Mouse (Mus musculus): Measurements from ENCODE around the gene Ocm. TPM values are rescaled to one million over a fixed set of nuclear protein-coding genes. Genes with fewer than 3 reads are reported as not detected.

The Ocm gene
- polyA plus RNA-seq (2015; fragmentation: Nextera tagmentation; extraction: Ambion mirVana): 0.16 and 0.23 TPM in 2 replicates

DNA sequence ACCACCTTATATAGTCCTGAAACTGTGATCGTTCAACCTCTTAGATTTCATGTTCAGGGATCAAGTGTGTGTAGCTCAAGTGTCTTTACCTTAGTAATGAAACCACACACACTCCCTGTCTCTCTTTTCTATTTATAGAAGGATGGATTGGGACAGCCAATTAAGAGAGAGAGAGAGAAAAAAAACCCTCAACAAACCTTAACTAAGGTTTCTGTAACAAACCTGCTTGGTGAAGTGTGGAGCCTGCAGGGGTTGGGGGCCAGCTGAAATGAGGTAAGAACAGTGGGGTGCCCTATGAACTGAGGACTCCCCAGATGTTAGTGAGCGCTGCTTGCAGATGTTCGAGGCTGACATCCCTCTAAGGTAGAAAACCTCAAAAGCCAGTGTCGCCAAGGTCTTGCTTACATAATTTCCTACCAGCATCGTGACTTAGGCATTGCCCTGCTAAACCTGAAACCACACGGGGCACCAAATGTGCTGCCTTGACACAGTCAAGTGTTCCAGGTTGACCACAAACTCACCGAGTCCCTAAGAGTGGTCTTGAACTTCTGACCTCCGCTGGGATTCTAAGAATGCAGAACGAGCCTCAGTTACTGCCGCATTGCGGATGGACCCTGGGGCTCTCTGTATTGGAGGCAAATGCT lies at the start of gene Ocm:
TSS of gene Ocm (minus strand) at position 51 of the 644 bp plus-strand sequence.
- TF ChIP-seq EP300 (optimal IDR thresholded peaks at IDR 0.05): no peak
- TF ChIP-seq CTCF (IDR thresholded peaks at IDR 0.05; ENCODE audit: low read depth): no peak
- Histone ChIP-seq H3K27ac (replicated peaks) (no peak within 1 kb of the TSS), H3K4me2 (replicated peaks; ENCODE audit: low read depth) (no peak within 1 kb of the TSS), H3K4me1 (replicated peaks; ENCODE audit: control insufficient read depth, insufficient read depth) (no peaks in the 10 kb centered on the region), H3K36me3 (ENCODE audit: control insufficient read depth, insufficient read depth, low read length) (no peaks in the 10 kb centered on the region), H3K4me3 (ENCODE audit: low read depth, low read length) (no peak within 1 kb of the TSS), H3K9me3 (ENCODE audit: control insufficient read depth, low read length) (no peaks in the 10 kb centered on the region), H3K27me3 (ENCODE audit: control insufficient read depth, insufficient read depth, low read length) (no peaks in the 10 kb centered on the region), H3K9ac (ENCODE audit: low read length) (no peak within 1 kb of the TSS)
- DNase-seq (ENCODE audit: low spot score): no peak
- no peak for ATAC-seq (ENCODE audit: low FRiP score, low TSS enrichment)
- 66% methylated on average over 11 of the region's 11 CpGs for WGBS

DNA sequence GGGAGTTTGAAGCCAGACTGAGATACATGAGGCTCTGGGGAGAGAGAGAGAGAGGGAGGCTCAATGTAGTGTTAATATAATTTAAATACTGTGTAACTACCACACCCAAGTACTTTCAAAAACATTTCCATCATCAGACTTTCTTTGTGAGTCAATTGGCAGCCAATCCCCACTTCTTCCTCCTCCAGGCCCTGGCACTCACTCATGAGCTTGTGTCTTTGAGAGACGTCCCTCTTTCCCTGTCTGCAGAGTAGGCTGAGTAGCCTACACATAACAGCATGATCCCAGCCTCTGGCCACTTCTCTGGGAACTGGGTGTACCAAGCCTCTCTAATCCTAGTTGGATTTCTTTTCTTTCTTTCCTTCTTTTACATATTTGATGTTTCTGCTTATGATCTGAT lies 44.8 kb upstream of the Ocm start:
- H3K4me2 ChIP-seq (replicated peaks; ENCODE audit: low read depth): no peak overlapping the region
- ATAC-seq (ENCODE audit: low FRiP score, low TSS enrichment): no peak

DNA sequence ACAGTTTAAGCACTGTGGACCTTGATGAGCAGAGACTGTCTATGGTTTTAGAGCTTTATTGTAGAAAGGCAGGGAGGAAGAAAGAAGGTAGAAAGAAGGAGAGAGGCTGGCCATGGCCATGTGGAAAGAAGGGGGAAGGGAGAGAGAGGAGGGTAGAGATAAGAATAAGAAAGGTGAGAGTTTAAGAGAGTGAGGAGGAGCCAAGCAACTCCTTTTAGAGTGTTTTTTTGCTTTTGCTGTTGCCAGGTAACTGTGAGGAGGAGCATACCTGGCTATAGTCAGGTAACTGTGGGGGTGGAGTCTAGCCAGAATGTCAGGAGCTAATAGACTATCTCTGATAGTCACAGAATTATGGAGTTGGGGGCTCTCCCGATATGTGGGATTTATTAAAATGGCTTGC lies 43.6 kb upstream of the Ocm start:
- no peak overlapping the region for H3K4me3 ChIP-seq (ENCODE audit: low read depth, low read length)
- H3K27me3 ChIP-seq (ENCODE audit: control insufficient read depth, insufficient read depth, low read length): no peaks in the 10 kb centered on the region
- DNase-seq (ENCODE audit: low spot score) (no peak), ATAC-seq (ENCODE audit: low FRiP score, low TSS enrichment) (peak; percentile 20; the same call in 1 of the 2 replicates)
- H3K36me3 ChIP-seq (ENCODE audit: control insufficient read depth, insufficient read depth, low read length): no peaks in the 10 kb centered on the region
- H3K4me1 ChIP-seq (replicated peaks; ENCODE audit: control insufficient read depth, insufficient read depth): no peaks in the 10 kb centered on the region
- TF ChIP-seq CTCF (IDR thresholded peaks at IDR 0.05; ENCODE audit: low read depth) (no peak), EP300 (optimal IDR thresholded peaks at IDR 0.05) (no peak)
- no peak overlapping the region for H3K27ac ChIP-seq (replicated peaks)
- no peak overlapping the region for H3K4me2 ChIP-seq (replicated peaks; ENCODE audit: low read depth)
- WGBS: 87% methylated on average over 1 of the region's 1 CpGs
- no peak overlapping the region for H3K9ac ChIP-seq (ENCODE audit: low read length)
- no peaks in the 10 kb centered on the region for H3K9me3 ChIP-seq (ENCODE audit: control insufficient read depth, low read length)

More for the DNA sequence above, 44.8 kb upstream of the Ocm start:
- Histone ChIP-seq H3K4me3 (ENCODE audit: low read depth, low read length) (no peak overlapping the region), H3K4me1 (replicated peaks; ENCODE audit: control insufficient read depth, insufficient read depth) (no peaks in the 10 kb centered on the region), H3K9me3 (ENCODE audit: control insufficient read depth, low read length) (no peaks in the 10 kb centered on the region), H3K27ac (replicated peaks) (no peak overlapping the region), H3K27me3 (ENCODE audit: control insufficient read depth, insufficient read depth, low read length) (no peaks in the 10 kb centered on the region), H3K36me3 (ENCODE audit: control insufficient read depth, insufficient read depth, low read length) (no peaks in the 10 kb centered on the region), H3K9ac (ENCODE audit: low read length) (no peak overlapping the region)
- no peak for TF ChIP-seq EP300 (optimal IDR thresholded peaks at IDR 0.05)
- no peak for TF ChIP-seq CTCF (IDR thresholded peaks at IDR 0.05; ENCODE audit: low read depth)
- 25% methylated on average over 1 of the region's 1 CpGs for WGBS
- no peak for DNase-seq (ENCODE audit: low spot score)

DNA sequence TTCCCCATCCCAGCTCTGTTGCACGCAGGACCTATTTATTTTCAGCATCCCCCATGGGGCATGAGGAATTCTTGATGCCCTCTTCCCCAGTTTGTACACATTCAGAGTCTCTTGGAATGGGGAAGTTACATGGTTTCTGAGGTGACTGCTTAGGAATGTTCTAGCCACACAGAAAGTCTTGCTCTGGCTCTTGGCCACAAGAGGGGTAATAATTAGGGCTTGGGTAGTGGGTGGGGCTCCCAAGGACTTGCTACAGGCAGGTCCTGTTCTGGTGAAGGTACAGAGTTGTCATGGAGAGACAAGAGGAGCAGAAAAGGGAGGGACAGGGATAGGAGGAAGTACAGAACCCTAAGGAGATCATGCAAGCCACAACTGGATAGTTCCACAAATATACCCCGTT lies 39.6 kb upstream of the Ocm start:
- Histone ChIP-seq H3K9me3 (ENCODE audit: control insufficient read depth, low read length) (no peaks in the 10 kb centered on the region), H3K27me3 (ENCODE audit: control insufficient read depth, insufficient read depth, low read length) (no peaks in the 10 kb centered on the region), H3K36me3 (ENCODE audit: control insufficient read depth, insufficient read depth, low read length) (no peaks in the 10 kb centered on the region), H3K27ac (replicated peaks) (0 out of 2 replicates have a peak overlapping the region, but pooled peaks have one; percentile 24), H3K4me1 (replicated peaks; ENCODE audit: control insufficient read depth, insufficient read depth) (no peaks in the 10 kb centered on the region), H3K4me2 (replicated peaks; ENCODE audit: low read depth) (no peak overlapping the region), H3K9ac (ENCODE audit: low read length) (no peak overlapping the region), H3K4me3 (ENCODE audit: low read depth, low read length) (no peak overlapping the region)
- WGBS: 66% methylated on average over 2 of the region's 2 CpGs
- TF ChIP-seq CTCF (IDR thresholded peaks at IDR 0.05; ENCODE audit: low read depth) (no peak), EP300 (optimal IDR thresholded peaks at IDR 0.05) (no peak)
- no peak for DNase-seq (ENCODE audit: low spot score)
- peak; percentile 75 for ATAC-seq (ENCODE audit: low FRiP score, low TSS enrichment)

DNA sequence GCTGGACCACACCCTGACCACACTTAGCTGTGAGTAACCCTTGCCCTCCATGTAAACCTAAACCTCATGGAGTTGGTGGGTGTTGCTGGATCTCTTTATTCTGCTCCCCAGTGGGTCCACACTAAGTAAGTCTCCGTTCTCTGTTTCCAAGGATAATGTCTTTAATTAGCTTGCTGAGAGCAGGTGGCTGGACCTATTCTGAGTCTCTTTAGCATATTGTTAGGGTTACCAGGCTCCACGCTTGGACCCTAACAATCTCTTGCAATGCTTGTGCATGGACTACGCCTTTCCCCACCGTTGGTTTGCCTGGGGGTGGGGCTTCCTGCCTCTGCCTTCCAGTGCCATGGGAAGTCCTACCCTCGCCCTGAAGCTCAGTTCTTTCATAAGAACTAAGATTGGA lies 37.6 kb upstream of the Ocm start:
- no peak for DNase-seq (ENCODE audit: low spot score)
- Histone ChIP-seq H3K9ac (ENCODE audit: low read length) (no peak overlapping the region), H3K4me1 (replicated peaks; ENCODE audit: control insufficient read depth, insufficient read depth) (no peaks in the 10 kb centered on the region), H3K36me3 (ENCODE audit: control insufficient read depth, insufficient read depth, low read length) (no peaks in the 10 kb centered on the region), H3K4me2 (replicated peaks; ENCODE audit: low read depth) (no peak overlapping the region), H3K27ac (replicated peaks) (no peak overlapping the region), H3K27me3 (ENCODE audit: control insufficient read depth, insufficient read depth, low read length) (no peaks in the 10 kb centered on the region), H3K4me3 (ENCODE audit: low read depth, low read length) (no peak overlapping the region), H3K9me3 (ENCODE audit: control insufficient read depth, low read length) (no peaks in the 10 kb centered on the region)
- TF ChIP-seq EP300 (optimal IDR thresholded peaks at IDR 0.05) (no peak), CTCF (IDR thresholded peaks at IDR 0.05; ENCODE audit: low read depth) (no peak)
- ATAC-seq (ENCODE audit: low FRiP score, low TSS enrichment): no peak
- 69% methylated on average over 5 of the region's 5 CpGs for whole genome bisulfite sequencing

DNA sequence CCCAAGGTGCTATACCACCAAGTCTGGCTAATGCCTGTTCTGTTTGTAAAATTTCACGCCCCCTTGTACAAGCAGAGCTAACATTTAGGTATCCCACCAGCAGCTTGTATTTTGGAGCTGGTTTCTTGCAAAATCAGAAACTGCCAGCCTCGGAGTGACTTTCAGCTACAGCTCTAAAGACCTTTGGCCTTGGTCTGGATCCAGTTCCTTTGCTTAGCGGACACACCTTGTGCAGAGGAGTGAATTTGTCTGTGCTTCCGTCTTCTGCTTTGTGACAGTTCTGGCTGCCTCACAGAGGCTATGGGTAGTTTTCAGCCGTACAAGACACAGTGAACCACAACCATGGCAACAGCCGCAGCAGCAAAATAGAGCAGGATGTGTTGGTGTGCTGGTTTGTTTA lies 27.9 kb upstream of the Ocm start:
- H3K27me3 ChIP-seq (ENCODE audit: control insufficient read depth, insufficient read depth, low read length): no peaks in the 10 kb centered on the region
- no peak overlapping the region for H3K27ac ChIP-seq (replicated peaks)
- H3K4me2 ChIP-seq (replicated peaks; ENCODE audit: low read depth): no peak overlapping the region
- H3K4me1 ChIP-seq (replicated peaks; ENCODE audit: control insufficient read depth, insufficient read depth): no peaks in the 10 kb centered on the region
- no peaks in the 10 kb centered on the region for H3K36me3 ChIP-seq (ENCODE audit: control insufficient read depth, insufficient read depth, low read length)
- H3K9me3 ChIP-seq (ENCODE audit: control insufficient read depth, low read length): no peaks in the 10 kb centered on the region
- TF ChIP-seq CTCF (IDR thresholded peaks at IDR 0.05; ENCODE audit: low read depth) (no peak), EP300 (optimal IDR thresholded peaks at IDR 0.05) (no peak)
- DNase-seq (ENCODE audit: low spot score): no peak
- 84% methylated on average over 6 of the region's 6 CpGs for WGBS
- no peak overlapping the region for H3K9ac ChIP-seq (ENCODE audit: low read length)
- no peak for ATAC-seq (ENCODE audit: low FRiP score, low TSS enrichment)
- H3K4me3 ChIP-seq (ENCODE audit: low read depth, low read length): no peak overlapping the region

Measured in stomach, postnatal 0 days (tissue).